Mouse (Mus musculus): Measurements from ENCODE around the gene Zscan10.

Zscan10 gene

DNA sequence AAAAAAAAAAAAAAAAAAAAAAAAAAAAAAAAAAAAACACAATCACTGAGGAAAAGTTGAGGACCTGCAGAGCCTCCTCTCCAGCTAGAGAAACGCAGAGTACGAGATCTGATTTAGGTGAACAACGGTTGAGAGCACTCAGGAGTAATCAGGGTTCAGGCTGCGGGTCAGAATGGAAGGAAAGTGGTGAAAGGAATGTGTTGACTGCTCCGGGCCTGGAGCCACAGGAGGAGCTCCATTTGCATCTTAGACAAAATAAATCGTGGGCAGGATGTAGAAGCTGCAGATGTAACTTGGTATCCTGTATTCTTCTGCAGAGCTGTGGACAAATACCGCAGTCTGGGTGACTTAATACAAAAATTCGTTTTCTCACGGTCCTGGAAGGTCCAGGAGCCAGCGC is 45.2 kb downstream of the Zscan10 start:
- DNase-seq (ENCODE audit: low spot score in 2 of 2) = no peak

DNA sequence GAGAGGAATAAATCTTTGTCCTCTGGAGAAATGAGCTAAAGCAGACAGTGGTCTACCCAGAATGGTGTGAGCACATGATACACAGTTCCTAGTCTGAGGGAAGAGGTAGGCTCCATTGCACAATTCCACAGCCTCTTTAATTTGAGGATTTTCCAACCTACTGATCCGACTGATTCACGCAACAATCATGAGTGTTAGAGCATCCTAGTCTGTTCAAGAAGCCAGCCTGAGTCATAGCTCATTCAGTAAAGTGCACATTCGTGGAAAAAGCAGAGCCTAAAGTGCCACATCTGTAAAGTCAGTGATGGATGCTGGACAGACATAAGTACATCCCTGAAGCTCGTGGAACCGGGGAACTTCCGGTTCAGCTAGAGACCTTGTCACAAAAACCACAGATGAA is 50.7 kb downstream of the Zscan10 start:
- no peak for DNase-seq (ENCODE audit: low spot score in 2 of 2)

DNA sequence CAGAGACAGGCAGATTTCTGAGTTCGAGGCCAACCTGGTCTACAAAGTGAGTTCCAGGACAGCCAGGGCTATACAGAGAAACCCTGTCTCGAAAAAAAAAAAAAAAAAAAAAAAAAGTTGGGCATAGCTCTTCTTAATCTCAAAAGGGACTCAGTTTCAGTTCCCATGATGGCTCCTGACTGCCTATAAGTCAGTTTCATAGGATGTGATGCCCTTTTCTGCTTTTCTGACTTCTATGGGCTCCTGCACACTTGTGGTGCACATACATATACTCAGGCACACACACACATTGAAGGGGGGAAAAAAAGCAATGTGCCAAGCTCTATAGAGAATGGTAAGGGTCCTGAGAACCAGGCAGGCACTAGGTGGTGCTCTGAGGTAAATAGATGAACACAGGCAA is 52.7 kb downstream of the Zscan10 start:
- no peak for DNase-seq (ENCODE audit: low spot score in 2 of 2)

DNA sequence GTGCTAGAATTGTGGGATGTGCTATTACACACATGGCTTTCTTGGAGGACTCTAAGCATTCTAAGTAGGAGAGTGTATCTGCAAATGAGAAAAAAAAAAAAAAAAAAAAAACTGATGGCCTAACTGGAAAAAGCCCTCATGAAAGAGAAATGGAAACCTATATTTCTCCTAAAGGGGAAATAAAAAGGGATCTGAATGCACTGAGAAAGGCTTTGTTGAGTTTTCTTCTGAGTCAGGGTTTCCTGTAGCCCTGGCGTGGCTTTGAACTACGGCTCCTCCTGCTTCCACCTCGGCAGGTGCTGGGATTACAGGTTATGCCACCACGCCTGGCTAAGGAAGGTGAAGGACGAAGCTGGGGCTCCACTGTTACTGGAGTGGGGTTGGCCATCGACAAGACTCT is 53.3 kb downstream of the Zscan10 start:
- DNase-seq (ENCODE audit: low spot score in 2 of 2) = no peak

DNA sequence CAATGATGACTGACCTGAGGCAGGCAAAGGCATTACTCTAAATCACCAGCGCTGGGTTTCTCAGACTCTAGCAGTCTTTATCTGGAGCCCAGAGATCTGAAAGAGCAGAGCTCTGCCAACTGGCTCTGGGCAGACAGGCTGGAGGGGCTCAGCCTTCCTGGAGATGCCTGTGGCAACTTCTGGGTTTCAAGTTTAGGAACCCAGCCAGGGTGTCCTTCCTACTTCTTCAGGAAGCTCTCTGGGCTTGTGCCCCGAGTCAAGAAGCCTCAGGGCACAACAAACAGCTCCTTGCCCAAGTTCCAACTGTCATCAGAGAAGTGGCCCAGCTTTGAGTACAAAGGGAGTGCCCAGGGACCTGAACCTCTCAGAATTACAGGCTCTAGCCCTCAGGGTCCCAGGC is 53.8 kb downstream of the Zscan10 start:
- DNase-seq (ENCODE audit: low spot score in 2 of 2) = no peak

DNA sequence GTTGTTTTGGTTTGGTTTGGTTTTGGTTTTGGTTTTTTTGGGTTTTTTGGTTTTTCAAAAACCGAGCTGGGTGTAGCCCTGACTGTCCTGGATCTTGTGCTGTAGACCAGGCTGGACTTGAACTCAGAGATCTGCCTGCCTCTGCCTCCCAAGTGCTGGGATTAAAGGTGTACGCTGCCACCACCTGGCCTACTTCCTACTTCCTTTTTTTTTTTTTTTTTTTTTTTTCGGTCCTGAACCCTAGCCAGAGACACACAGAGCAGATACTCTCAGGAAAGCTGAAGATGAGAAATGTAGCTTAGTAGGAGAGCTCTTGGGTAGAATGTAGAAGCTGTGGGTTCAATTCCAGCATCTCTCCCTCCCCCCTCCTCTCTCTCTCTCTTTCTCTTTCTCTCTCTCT is 57.8 kb downstream of the Zscan10 start:
- DNase-seq (ENCODE audit: low spot score in 2 of 2) = no peak

DNA sequence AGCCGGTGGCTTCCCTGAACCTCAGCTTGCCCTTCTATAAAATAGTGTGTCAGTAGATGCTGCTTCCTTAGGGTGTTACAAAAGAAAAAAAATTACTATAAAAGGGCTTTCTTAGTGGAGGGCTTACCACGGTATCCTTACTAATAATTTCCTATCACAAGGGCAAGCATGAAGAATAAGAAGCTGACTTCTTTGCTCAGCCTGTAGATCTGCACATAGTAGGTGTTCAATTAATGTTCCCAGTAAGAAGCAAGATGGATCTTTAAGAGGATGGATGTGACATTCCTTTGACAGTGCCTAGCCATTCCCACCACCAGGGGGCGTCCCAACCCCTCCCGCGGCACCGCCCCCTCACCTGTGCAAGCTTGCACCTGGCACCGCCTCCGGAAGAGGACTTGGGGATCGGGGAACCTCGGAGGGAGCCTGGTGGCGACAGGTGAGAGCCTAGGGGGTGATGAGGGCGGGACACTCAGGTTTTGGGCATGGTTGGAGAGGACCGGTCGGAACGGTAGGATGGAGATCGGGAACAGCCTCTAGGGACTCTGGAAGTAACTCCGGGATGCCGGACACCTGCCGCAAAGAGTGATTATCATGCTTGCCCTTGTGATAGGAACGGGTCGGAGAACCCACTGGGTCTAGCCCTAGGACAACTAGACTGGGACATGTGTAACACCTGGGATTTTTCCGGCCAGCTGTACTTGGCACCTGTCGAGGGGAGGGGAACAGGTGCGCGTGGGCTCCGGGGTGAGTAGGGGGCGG is 59.6 kb downstream of the Zscan10 start, which contains the start of gene Bicdl2:
Gene Bicdl2, plus strand, starts transcription at position 390 of the 759 bp plus-strand sequence.
- DNase-seq (ENCODE audit: low spot score in 2 of 2) = peak in 1 of 2 experiments; percentile 23

Data from spleen, postnatal 36 days (tissue).